Mouse (Mus musculus): ENCODE data around the gene Rad1. TPM values are rescaled to one million over a fixed set of nuclear protein-coding genes. Genes with fewer than 3 reads are reported as not detected.
"Not testable (repeated sequence)": the region's sequence is repeated elsewhere in the genome, so short reads cannot be mapped to it uniquely, and the experiment has no call there.

Rad1 gene
- polyA plus RNA-seq, 1 experiment: not detected

GRCm38 (mm10) chr15:10499593-10499992, 13.8 kb downstream of the Rad1 start:
- TF ChIP-seq POLR2A (IDR thresholded peaks at IDR 0.05; ENCODE audit: insufficient read depth, low read depth, low read length) (no peak), CTCF (IDR thresholded peaks at IDR 0.05; ENCODE audit: insufficient read depth, low read depth, low read length) (no peak)
- no peak overlapping the region for H3K27ac ChIP-seq (ENCODE audit: insufficient read depth, low read depth, low read length)
- H3K4me3 ChIP-seq (ENCODE audit: insufficient read depth, low read depth, low read length): no peak overlapping the region
- H3K4me1 ChIP-seq (ENCODE audit: control insufficient read depth, insufficient read depth, low read length): no peaks in the 10 kb centered on the region
- WGBS: 70% methylated on average over 5 of the region's 5 CpGs

GRCm38 (mm10) chr15:10500035-10500434, 14.2 kb downstream of the Rad1 start:
- Histone ChIP-seq H3K4me1 (ENCODE audit: control insufficient read depth, insufficient read depth, low read length) (no peaks in the 10 kb centered on the region), H3K27ac (ENCODE audit: insufficient read depth, low read depth, low read length) (no peak overlapping the region), H3K4me3 (ENCODE audit: insufficient read depth, low read depth, low read length) (no peak overlapping the region)
- whole genome bisulfite sequencing: 89% methylated on average over 5 of the region's 5 CpGs
- no peak for TF ChIP-seq CTCF (IDR thresholded peaks at IDR 0.05; ENCODE audit: insufficient read depth, low read depth, low read length)
- no peak for TF ChIP-seq POLR2A (IDR thresholded peaks at IDR 0.05; ENCODE audit: insufficient read depth, low read depth, low read length)

- 56% methylated on average over 11 of the region's 11 CpGs for WGBS
- H3K27ac ChIP-seq (ENCODE audit: insufficient read depth, low read depth, low read length): no peak overlapping the region
- peak; percentile 67 for TF ChIP-seq CTCF (IDR thresholded peaks at IDR 0.05; ENCODE audit: insufficient read depth, low read depth, low read length)
- TF ChIP-seq POLR2A (IDR thresholded peaks at IDR 0.05; ENCODE audit: insufficient read depth, low read depth, low read length): no peak
- no peak overlapping the region for H3K4me3 ChIP-seq (ENCODE audit: insufficient read depth, low read depth, low read length)
- H3K4me1 ChIP-seq (ENCODE audit: control insufficient read depth, insufficient read depth, low read length): no peaks in the 10 kb centered on the region
Observed at GRCm38 (mm10) chr15:10500838-10501719, 15.3 kb downstream of the Rad1 start.

GRCm38 (mm10) chr15:10506099-10506498, 20.3 kb downstream of the Rad1 start:
- 78% methylated on average over 11 of the region's 11 CpGs for WGBS
- no peak overlapping the region for H3K4me3 ChIP-seq (ENCODE audit: insufficient read depth, low read depth, low read length)
- no peaks in the 10 kb centered on the region for H3K4me1 ChIP-seq (ENCODE audit: control insufficient read depth, insufficient read depth, low read length)
- H3K27ac ChIP-seq (ENCODE audit: insufficient read depth, low read depth, low read length): no peak overlapping the region
- no peak for TF ChIP-seq CTCF (IDR thresholded peaks at IDR 0.05; ENCODE audit: insufficient read depth, low read depth, low read length)
- no peak for TF ChIP-seq POLR2A (IDR thresholded peaks at IDR 0.05; ENCODE audit: insufficient read depth, low read depth, low read length)

GRCm38 (mm10) chr15:10515166-10515565, 29.3 kb downstream of the Rad1 start:
- WGBS: 81% methylated on average over 7 of the region's 7 CpGs
- no peak overlapping the region for H3K27ac ChIP-seq (ENCODE audit: insufficient read depth, low read depth, low read length)
- TF ChIP-seq CTCF (IDR thresholded peaks at IDR 0.05; ENCODE audit: insufficient read depth, low read depth, low read length): no peak
- no peak for TF ChIP-seq POLR2A (IDR thresholded peaks at IDR 0.05; ENCODE audit: insufficient read depth, low read depth, low read length)
- H3K4me3 ChIP-seq (ENCODE audit: insufficient read depth, low read depth, low read length): no peak overlapping the region
- H3K4me1 ChIP-seq (ENCODE audit: control insufficient read depth, insufficient read depth, low read length): no peaks in the 10 kb centered on the region

- WGBS: 85% methylated on average over 1 of the region's 1 CpGs
- H3K4me3 ChIP-seq (ENCODE audit: insufficient read depth, low read depth, low read length): no peak overlapping the region
- no peak for TF ChIP-seq CTCF (IDR thresholded peaks at IDR 0.05; ENCODE audit: insufficient read depth, low read depth, low read length)
- no peak for TF ChIP-seq POLR2A (IDR thresholded peaks at IDR 0.05; ENCODE audit: insufficient read depth, low read depth, low read length)
- no peaks in the 10 kb centered on the region for H3K4me1 ChIP-seq (ENCODE audit: control insufficient read depth, insufficient read depth, low read length)
- no peak overlapping the region for H3K27ac ChIP-seq (ENCODE audit: insufficient read depth, low read depth, low read length)
Observed at GRCm38 (mm10) chr15:10525896-10526295, 40.1 kb downstream of the Rad1 start.

GRCm38 (mm10) chr15:10531352-10531751, 45.5 kb downstream of the Rad1 start:
- TF ChIP-seq CTCF (IDR thresholded peaks at IDR 0.05; ENCODE audit: insufficient read depth, low read depth, low read length): no peak
- TF ChIP-seq POLR2A (IDR thresholded peaks at IDR 0.05; ENCODE audit: insufficient read depth, low read depth, low read length): no peak
- Histone ChIP-seq H3K4me3 (ENCODE audit: insufficient read depth, low read depth, low read length) (no peak overlapping the region), H3K27ac (ENCODE audit: insufficient read depth, low read depth, low read length) (no peak overlapping the region), H3K4me1 (ENCODE audit: control insufficient read depth, insufficient read depth, low read length) (no peaks in the 10 kb centered on the region)
- 81% methylated on average over 4 of the region's 4 CpGs for WGBS

GRCm38 (mm10) chr15:10533361-10533760, 47.5 kb downstream of the Rad1 start:
- H3K4me3 ChIP-seq (ENCODE audit: insufficient read depth, low read depth, low read length); H3K4me1 ChIP-seq (ENCODE audit: control insufficient read depth, insufficient read depth, low read length); H3K27ac ChIP-seq (ENCODE audit: insufficient read depth, low read depth, low read length): not testable (repeated sequence)
- 63% methylated on average over 10 of the region's 10 CpGs for WGBS

GRCm38 (mm10) chr15:10534591-10534990, 48.8 kb downstream of the Rad1 start:
- Histone ChIP-seq H3K27ac (ENCODE audit: insufficient read depth, low read depth, low read length) (no peak overlapping the region), H3K4me1 (ENCODE audit: control insufficient read depth, insufficient read depth, low read length) (no peaks in the 10 kb centered on the region), H3K4me3 (ENCODE audit: insufficient read depth, low read depth, low read length) (no peak overlapping the region)
- TF ChIP-seq POLR2A (IDR thresholded peaks at IDR 0.05; ENCODE audit: insufficient read depth, low read depth, low read length): no peak
- TF ChIP-seq CTCF (IDR thresholded peaks at IDR 0.05; ENCODE audit: insufficient read depth, low read depth, low read length): no peak
- WGBS: 90% methylated on average over 5 of the region's 5 CpGs

Measured in olfactory bulb, adult 2 months (tissue).